In the genomic region with DNA sequence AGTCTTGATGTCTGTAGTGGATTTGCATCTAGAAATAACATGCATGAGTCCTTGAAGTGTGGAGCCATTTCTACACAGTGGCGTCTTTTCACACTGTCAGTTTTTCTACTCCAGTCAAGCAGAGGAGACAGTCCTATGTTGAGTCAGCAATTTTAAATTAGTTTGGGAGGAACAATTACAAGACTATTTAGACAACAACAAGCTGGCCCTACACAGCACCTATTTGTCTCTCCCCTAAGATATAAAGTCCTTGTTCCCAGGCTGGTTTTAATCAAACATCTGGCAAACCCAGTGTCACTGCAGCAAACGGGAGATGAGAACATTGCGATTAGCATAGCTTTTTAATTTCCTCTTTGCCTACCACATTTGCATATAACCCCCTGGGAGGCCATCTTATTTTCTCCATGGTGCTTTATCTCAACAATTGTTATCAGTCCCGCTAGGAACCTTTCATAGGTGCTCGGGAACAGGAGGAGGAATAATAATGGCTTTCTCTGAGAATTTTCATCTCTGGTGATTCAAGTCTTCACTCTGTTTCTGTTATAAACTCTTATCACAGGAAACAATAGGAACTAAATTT, we compare ENCODE assay signal across 16 mouse cellular contexts. TPM values are rescaled to one million over a fixed set of nuclear protein-coding genes. Genes with fewer than 3 reads are reported as not detected.
"Had no signal": no experiment of that assay in that cellular context is flagged by ENCODE, and none has a peak within 500 bp of the region (broad histone marks: within the 10 kb centered on the region; RNA-seq: fewer than 3 reads in every experiment).

No protein-coding gene starts in this region.

- H3K4me3 ChIP-seq: limb, embryonic 12.5 days; limb, embryonic 15.5 days; midbrain, embryonic 12.5 days had no signal

- H3K27me3 ChIP-seq: limb, embryonic 15.5 days; midbrain, embryonic 12.5 days had no signal

- DNase-seq: kidney, adult 9 months; kidney, postnatal 14 days; kidney, postnatal 4 days; left cerebral cortex, postnatal 4 days; liver, postnatal 0 days; lung, embryonic 14.5 days; thymus, adult 18-20 months; thymus, postnatal 36 days had no signal

- H3K27ac ChIP-seq: limb, embryonic 12.5 days; limb, embryonic 15.5 days; liver, embryonic 14.5 days; macrophage; midbrain, embryonic 12.5 days had no signal

- H3K4me2 ChIP-seq: limb, embryonic 12.5 days; limb, embryonic 15.5 days; liver, embryonic 11.5 days; lung, embryonic 14.5 days; midbrain, embryonic 12.5 days had no signal

- H3K36me3 ChIP-seq: limb, embryonic 12.5 days; limb, embryonic 15.5 days; midbrain, embryonic 12.5 days had no signal

- H3K4me1 ChIP-seq: limb, embryonic 12.5 days; midbrain, embryonic 12.5 days had no signal

- ATAC-seq: liver, postnatal 0 days; lung, postnatal 0 days had no signal

- H3K9me3 ChIP-seq: limb, embryonic 12.5 days; limb, embryonic 15.5 days; midbrain, embryonic 12.5 days had no signal

- H3K9ac ChIP-seq: limb, embryonic 12.5 days; limb, embryonic 15.5 days; liver, embryonic 14.5 days; liver, postnatal 0 days; lung, embryonic 14.5 days; midbrain, embryonic 12.5 days had no signal

RNA-seq across cellular contexts. Expression of gene Col25a1, which starts 37.1 kb away (rescaled TPM):
- total RNA-seq: neutrophil, adult 5-6 weeks had no signal
- polyA plus RNA-seq: macrophage had no signal
